Mouse (Mus musculus): ENCODE results near the gene Gm20696.

GRCm38 (mm10) chr6:99498082-99498481 is 168.5 kb downstream of the Gm20696 start:
- no peak for TF ChIP-seq CHD1 (IDR thresholded peaks at IDR 0.05; ENCODE audit: low read depth, low read length)
- no peak for TF ChIP-seq POLR2A (IDR thresholded peaks at IDR 0.05; ENCODE audit: low read depth, low read length)
- TF ChIP-seq CTCF (conservative IDR thresholded peaks at IDR 0.05 in 1 of 2, IDR thresholded peaks at IDR 0.05 in 1 of 2; ENCODE audit: low read depth in 2 of 2, low read length in 2 of 2) = no peak
- no peak for TF ChIP-seq NRF1 (IDR thresholded peaks at IDR 0.05; ENCODE audit: low read depth, low read length)
- TF ChIP-seq MAFK (IDR thresholded peaks at IDR 0.05; ENCODE audit: insufficient replicate concordance, low read length) = no peak
- TF ChIP-seq ETS1 (conservative IDR thresholded peaks at IDR 0.05; ENCODE audit: low read depth, low read length) = no peak; the same call in 1 of the 2 replicates
- TF ChIP-seq E2F4 (IDR thresholded peaks at IDR 0.05; ENCODE audit: insufficient replicate concordance, low read depth, low read length) = no peak
- no peak for TF ChIP-seq USF1 (IDR thresholded peaks at IDR 0.05; ENCODE audit: low read depth, low read length)
- no peak for TF ChIP-seq USF2 (conservative IDR thresholded peaks at IDR 0.05; ENCODE audit: low read depth, low read length)
